In the genomic region with DNA sequence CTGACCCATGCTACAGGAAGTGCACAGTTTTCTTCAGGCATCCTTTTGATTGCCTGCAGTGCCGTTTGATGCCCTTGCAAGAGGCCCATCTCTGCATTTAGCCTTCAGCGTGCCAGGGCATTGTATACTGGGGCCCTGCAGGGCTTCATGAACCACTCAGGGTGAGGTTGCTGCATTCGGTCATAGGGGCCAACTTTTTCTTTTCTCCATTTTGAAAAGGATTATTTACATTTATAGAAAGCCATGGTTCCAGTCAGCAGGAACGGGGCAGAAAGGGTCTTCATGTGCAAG, we compare ENCODE assay signal across 8 mouse cellular contexts. TPM values are rescaled to one million over a fixed set of nuclear protein-coding genes. Genes with fewer than 3 reads are reported as not detected.
DNase-seq lines count a peak whose midpoint lies in the region; ATAC-seq and TF ChIP-seq lines count a peak whose summit lies in the region.

No protein-coding gene starts in this region.

- no peaks in the 10 kb centered on the region for H3K36me3 ChIP-seq in lung, embryonic 15.5 days
- H3K36me3 ChIP-seq in limb, embryonic 10.5 days: peaks cover 23% of the 10 kb centered on the region
- no peaks in the 10 kb centered on the region for H3K36me3 ChIP-seq in neural tube, embryonic 13.5 days

- TF ChIP-seq CTCF in embryonic fibroblast, embryonic 13.5 days (IDR thresholded peaks at IDR 0.05; ENCODE audit: borderline replicate concordance, insufficient read depth, low read length): no peak

- H3K4me1 ChIP-seq in lung, embryonic 15.5 days: peaks cover 37% of the 10 kb centered on the region
- H3K4me1 ChIP-seq in embryonic fibroblast, embryonic 13.5 days (ENCODE audit: control insufficient read depth, insufficient read depth, low read length): peaks cover 7% of the 10 kb centered on the region; the same call in 1 of the 2 replicates
- H3K4me1 ChIP-seq in limb, embryonic 10.5 days: peaks cover 28% of the 10 kb centered on the region
- H3K4me1 ChIP-seq in neural tube, embryonic 13.5 days (replicated peaks): peaks cover 22% of the 10 kb centered on the region

- ATAC-seq in lung, embryonic 15.5 days (ENCODE audit: borderline replicate concordance, extremely low read depth, low FRiP score, low TSS enrichment): no peak
- no peak for ATAC-seq in neural tube, embryonic 13.5 days (ENCODE audit: low read depth)

- DNase-seq in lung, postnatal 4 days: no peak
- DNase-seq in limb, embryonic 10.5 days (ENCODE audit: low spot score): no peak
- no peak for DNase-seq in cerebellum, adult 11 months
- DNase-seq in B cell, adult 2 months: no peak
- no peak for DNase-seq in thymus, postnatal 10 days (ENCODE audit: low spot score in 2 of 2)

- H3K27me3 ChIP-seq in lung, embryonic 15.5 days: no peaks in the 10 kb centered on the region
- H3K27me3 ChIP-seq in limb, embryonic 10.5 days (ENCODE audit: low read depth, poor library complexity, severe bottlenecking): no peaks in the 10 kb centered on the region
- no peaks in the 10 kb centered on the region for H3K27me3 ChIP-seq in neural tube, embryonic 13.5 days

- peak overlapping the region; percentile 78 for H3K4me3 ChIP-seq in lung, embryonic 15.5 days
- peak overlapping the region; percentile 75 for H3K4me3 ChIP-seq in embryonic fibroblast, embryonic 13.5 days (ENCODE audit: insufficient read depth, low read length)
- peak overlapping the region; percentile 97 for H3K4me3 ChIP-seq in limb, embryonic 10.5 days
- H3K4me3 ChIP-seq in neural tube, embryonic 13.5 days: peak overlapping the region; percentile 92

- no peaks in the 10 kb centered on the region for H3K9me3 ChIP-seq in lung, embryonic 15.5 days
- no peaks in the 10 kb centered on the region for H3K9me3 ChIP-seq in limb, embryonic 10.5 days (replicated peaks)
- no peaks in the 10 kb centered on the region for H3K9me3 ChIP-seq in neural tube, embryonic 13.5 days

- TF ChIP-seq POLR2A in embryonic fibroblast, embryonic 13.5 days (IDR thresholded peaks at IDR 0.05; ENCODE audit: low read depth, low read length): no peak

- peak overlapping the region; percentile 90 for H3K27ac ChIP-seq in lung, embryonic 15.5 days
- H3K27ac ChIP-seq in embryonic fibroblast, embryonic 13.5 days (ENCODE audit: insufficient read depth, low read length): no peak overlapping the region
- H3K27ac ChIP-seq in limb, embryonic 10.5 days: peak overlapping the region; percentile 98
- H3K27ac ChIP-seq in neural tube, embryonic 13.5 days (replicated peaks): no peak overlapping the region

- peak overlapping the region; percentile 93 for H3K4me2 ChIP-seq in lung, embryonic 15.5 days
- peak overlapping the region; percentile 92 for H3K4me2 ChIP-seq in neural tube, embryonic 13.5 days

- peak overlapping the region; percentile 76; the same call in 1 of the 2 replicates for H3K9ac ChIP-seq in lung, embryonic 15.5 days
- peak overlapping the region; percentile 86; the same call in 1 of the 2 replicates for H3K9ac ChIP-seq in neural tube, embryonic 13.5 days

- 10% methylated on average over 4 of the region's 4 CpGs for WGBS in lung, embryonic 15.5 days
- 20% methylated on average over 4 of the region's 4 CpGs for WGBS in limb, embryonic 10.5 days
- WGBS in neural tube, embryonic 13.5 days: 12% methylated on average over 4 of the region's 4 CpGs

RNA-seq across cellular contexts. Expression of gene Mtap, which starts 1.4 kb away (rescaled TPM):
- 57.5 and 59.3 TPM in 2 replicates for polyA plus RNA-seq in lung, embryonic 15.5 days (2015; fragmentation: Nextera tagmentation; extraction: Ambion mirVana)
- polyA plus RNA-seq in embryonic fibroblast, embryonic 13.5 days (2011; ENCODE audit: insufficient read length, low read depth, missing spikeins): 86.7 and 92.6 TPM in 2 replicates
- polyA plus RNA-seq in limb, embryonic 10.5 days (2016; fragmentation: Nextera tagmentation; extraction: Ambion mirVana): 117 and 141 TPM in 2 replicates
- 23.9 and 28.8 TPM in 2 replicates for polyA plus RNA-seq in neural tube, embryonic 13.5 days (2015; fragmentation: Nextera tagmentation; extraction: Ambion mirVana)

Comparison
In these comparisons a context has a peak if more than half of its experiments do, and no peak if none do; other contexts are left out.
1. H3K27ac ChIP-seq: peak in lung, embryonic 15.5 days (single experiment) and limb, embryonic 10.5 days (single experiment); none in embryonic fibroblast, embryonic 13.5 days (single experiment) and neural tube, embryonic 13.5 days (single experiment).
2. Peak in every context shown above with its lines, with median percentiles within 50 percentile points of each other: H3K4me3 ChIP-seq.